Mouse (Mus musculus) heart, adult 9 months (tissue): ENCODE results near the gene Cxcl3.

Experiments used
- DNase-seq, 2 experiments: peaks; one replicate each; pipeline ENCODE4 v3.0.0; 2022; ENCODE audit warnings: low spot score in 2 of 2

Cxcl3 gene

GRCm38 (mm10) chr5:90785659-90786588 lies at the start of gene Cxcl3:
Gene Cxcl3 (plus strand): TSS chr5:90786103.
- DNase-seq, result no peak

GRCm38 (mm10) chr5:90742029-90742428 lies 43.9 kb upstream of the Cxcl3 start:
- peak; percentile 42 to 55 for DNase-seq

- no peak for DNase-seq
Observed at GRCm38 (mm10) chr5:90753934-90754333, 32.0 kb upstream of the Cxcl3 start.

- peak; percentile 54 to 66 for DNase-seq
Observed at GRCm38 (mm10) chr5:90758020-90758605, 27.8 kb upstream of the Cxcl3 start.

- DNase-seq, result peak in 1 of 2 experiments; percentile 28
Observed at GRCm38 (mm10) chr5:90759077-90760065, 26.5 kb upstream of the Cxcl3 start, which contains the start of gene Cxcl5. Gene Cxcl5 (plus strand): TSS chr5:90759360.

- DNase-seq, result no peak
Observed at GRCm38 (mm10) chr5:90760303-90760702, 25.6 kb upstream of the Cxcl3 start.

GRCm38 (mm10) chr5:90760844-90761243 lies 25.1 kb upstream of the Cxcl3 start:
- DNase-seq, result no peak

- no peak for DNase-seq
Observed at GRCm38 (mm10) chr5:90761834-90762233, 24.1 kb upstream of the Cxcl3 start.

- DNase-seq, result no peak
Observed at GRCm38 (mm10) chr5:90763912-90764665, 21.8 kb upstream of the Cxcl3 start.

GRCm38 (mm10) chr5:90765821-90766606 lies 19.9 kb upstream of the Cxcl3 start:
- DNase-seq, result no peak

- DNase-seq, result no peak
Observed at GRCm38 (mm10) chr5:90768218-90768617, 17.7 kb upstream of the Cxcl3 start, which contains the start of gene Ppbp. Gene Ppbp (plus strand): TSS chr5:90768518.

- DNase-seq, result no peak
Observed at GRCm38 (mm10) chr5:90771369-90771768, 14.5 kb upstream of the Cxcl3 start.

- peak; percentile 76 to 80 for DNase-seq
Observed at GRCm38 (mm10) chr5:90771880-90772653, 13.8 kb upstream of the Cxcl3 start, which contains the start of gene Pf4. Gene Pf4 (plus strand): TSS chr5:90772435.

GRCm38 (mm10) chr5:90775562-90775961 lies 10.3 kb upstream of the Cxcl3 start:
- no peak for DNase-seq

- no peak for DNase-seq
Observed at GRCm38 (mm10) chr5:90777621-90778020, 8.3 kb upstream of the Cxcl3 start.

GRCm38 (mm10) chr5:90778856-90779255 lies 7.0 kb upstream of the Cxcl3 start:
- DNase-seq, result peak; percentile 58 to 62

GRCm38 (mm10) chr5:90783697-90784096 lies 2.2 kb upstream of the Cxcl3 start:
- no peak for DNase-seq

GRCm38 (mm10) chr5:90788114-90788513 lies 2.2 kb downstream of the Cxcl3 start:
- no peak for DNase-seq
